Mouse (Mus musculus): ENCODE data around the gene Zfp319.

- no peak for TF ChIP-seq CTCF (IDR thresholded peaks at IDR 0.05; ENCODE audit: insufficient read depth, low read depth, low read length)
- TF ChIP-seq POLR2A (IDR thresholded peaks at IDR 0.05; ENCODE audit: insufficient read depth, low read depth, low read length) = no peak
Observed at GRCm38 (mm10) chr8:95358550-95359411, 27.0 kb upstream of the Zfp319 start.
